Mouse (Mus musculus): Measurements from ENCODE around the gene Gmeb2.
A peak's percentile ranks its signal among the peaks of the same experiment; 100 is the strongest.

The Gmeb2 gene

GRCm38 (mm10) chr2:181274639-181275038, 13.2 kb downstream of the Gmeb2 start:
- DNase-seq (ENCODE audit: low read depth, low spot score): no peak

- DNase-seq (ENCODE audit: low read depth, low spot score): no peak
Observed at GRCm38 (mm10) chr2:181273829-181274228, 14.0 kb downstream of the Gmeb2 start.

GRCm38 (mm10) chr2:181272092-181272491, 15.7 kb downstream of the Gmeb2 start:
- no peak for DNase-seq (ENCODE audit: low read depth, low spot score)

GRCm38 (mm10) chr2:181266839-181267238, 21.0 kb downstream of the Gmeb2 start:
- DNase-seq (ENCODE audit: low read depth, low spot score): no peak

- no peak for DNase-seq (ENCODE audit: low read depth, low spot score)
Observed at GRCm38 (mm10) chr2:181253248-181253647, 34.6 kb downstream of the Gmeb2 start.

GRCm38 (mm10) chr2:181251841-181252240, 36.0 kb downstream of the Gmeb2 start:
- DNase-seq (ENCODE audit: low read depth, low spot score): no peak

- no peak for DNase-seq (ENCODE audit: low read depth, low spot score)
Observed at GRCm38 (mm10) chr2:181249217-181249616, 38.6 kb downstream of the Gmeb2 start.

GRCm38 (mm10) chr2:181245031-181245430, 42.8 kb downstream of the Gmeb2 start:
- no peak for DNase-seq (ENCODE audit: low read depth, low spot score)

- DNase-seq (ENCODE audit: low read depth, low spot score): no peak
Observed at GRCm38 (mm10) chr2:181243706-181244394, 44.0 kb downstream of the Gmeb2 start.

GRCm38 (mm10) chr2:181242314-181242665, 45.5 kb downstream of the Gmeb2 start:
- DNase-seq (ENCODE audit: low read depth, low spot score): no peak

- DNase-seq (ENCODE audit: low read depth, low spot score): peak; percentile 89
Observed at GRCm38 (mm10) chr2:181241602-181242313, 46.1 kb downstream of the Gmeb2 start, which contains the start of gene Helz2. Helz2 (minus strand) TSS chr2:181242027.

- DNase-seq (ENCODE audit: low read depth, low spot score): no peak
Observed at GRCm38 (mm10) chr2:181240806-181241440, 46.9 kb downstream of the Gmeb2 start.

GRCm38 (mm10) chr2:181239261-181239660, 48.6 kb downstream of the Gmeb2 start:
- DNase-seq (ENCODE audit: low read depth, low spot score): no peak

GRCm38 (mm10) chr2:181238861-181239260, 49.0 kb downstream of the Gmeb2 start:
- no peak for DNase-seq (ENCODE audit: low read depth, low spot score)

GRCm38 (mm10) chr2:181238091-181238610, 49.7 kb downstream of the Gmeb2 start:
- no peak for DNase-seq (ENCODE audit: low read depth, low spot score)

- DNase-seq (ENCODE audit: low read depth, low spot score): no peak
Observed at GRCm38 (mm10) chr2:181237251-181238014, 50.4 kb downstream of the Gmeb2 start.

- no peak for DNase-seq (ENCODE audit: low read depth, low spot score)
Observed at GRCm38 (mm10) chr2:181235681-181236566, 51.9 kb downstream of the Gmeb2 start.

- no peak for DNase-seq (ENCODE audit: low read depth, low spot score)
Observed at GRCm38 (mm10) chr2:181234680-181235079, 53.2 kb downstream of the Gmeb2 start.

- no peak for DNase-seq (ENCODE audit: low read depth, low spot score)
Observed at GRCm38 (mm10) chr2:181233443-181233842, 54.4 kb downstream of the Gmeb2 start.

- no peak for DNase-seq (ENCODE audit: low read depth, low spot score)
Observed at GRCm38 (mm10) chr2:181231171-181231570, 56.7 kb downstream of the Gmeb2 start.

- DNase-seq (ENCODE audit: low read depth, low spot score): no peak
Observed at GRCm38 (mm10) chr2:181228335-181228734, 59.5 kb downstream of the Gmeb2 start.

Data from CD4-positive helper T cell, adult 2 months (primary cell).